Mouse (Mus musculus): ENCODE measurements around the gene Zscan2.
A peak's percentile ranks its signal among the peaks of the same experiment; 100 is the strongest.

Zscan2 gene

DNA sequence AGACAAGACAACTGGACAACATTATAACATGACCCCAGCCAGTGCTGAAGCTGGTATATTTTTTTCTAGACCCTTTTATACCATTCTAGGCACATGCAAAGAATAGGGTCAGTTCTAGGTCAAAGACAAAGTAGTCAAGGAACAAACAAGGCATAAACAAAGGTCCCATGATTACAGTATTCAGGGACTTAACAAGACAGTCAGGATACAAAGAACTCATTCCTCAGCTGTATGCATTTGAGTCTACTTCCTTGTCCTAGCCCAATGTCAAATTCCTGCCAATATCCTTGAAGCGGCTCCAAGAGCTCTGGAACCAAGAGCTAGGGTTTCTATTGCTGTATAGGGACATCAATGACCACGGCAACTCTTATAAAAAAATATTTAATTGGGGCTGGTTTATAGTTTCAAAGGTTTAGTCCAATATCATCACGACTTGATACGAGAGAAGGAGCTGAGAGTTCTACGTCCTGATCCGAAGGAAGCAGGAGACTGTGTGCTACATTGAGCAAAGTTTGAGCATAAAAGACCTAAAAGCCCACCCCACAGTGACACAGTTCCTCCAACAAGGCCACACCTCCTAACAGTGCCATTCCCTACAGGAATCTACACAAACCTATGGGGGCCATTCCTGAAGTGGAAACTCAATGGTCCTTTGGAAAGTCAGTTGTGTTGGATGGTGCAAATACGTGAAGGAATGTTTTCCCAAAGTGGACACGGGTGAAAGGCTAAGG is 16.6 kb upstream of the Zscan2 start:
- DNase-seq (ENCODE audit: low spot score) = no peak

DNA sequence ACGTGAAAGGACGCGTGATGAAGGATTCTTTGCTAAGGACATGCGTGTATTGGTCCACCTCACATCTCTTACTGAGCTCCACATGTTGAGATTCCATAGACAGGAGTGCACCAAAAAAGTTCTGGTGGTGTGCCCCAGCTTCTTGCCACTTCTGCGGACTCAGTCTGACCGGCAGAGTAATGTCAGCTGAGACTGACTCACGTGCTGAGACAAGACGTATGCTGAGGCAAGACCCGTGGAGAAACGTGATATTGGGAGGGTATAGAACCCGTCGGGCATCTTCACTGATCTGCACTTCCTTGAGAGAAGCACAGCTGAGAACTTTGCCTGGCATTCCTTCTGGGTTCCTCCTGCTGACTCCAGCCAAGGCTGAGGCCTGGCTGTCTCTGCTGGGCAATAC is 16.0 kb upstream of the Zscan2 start:
- no peak for DNase-seq (ENCODE audit: low spot score)

DNA sequence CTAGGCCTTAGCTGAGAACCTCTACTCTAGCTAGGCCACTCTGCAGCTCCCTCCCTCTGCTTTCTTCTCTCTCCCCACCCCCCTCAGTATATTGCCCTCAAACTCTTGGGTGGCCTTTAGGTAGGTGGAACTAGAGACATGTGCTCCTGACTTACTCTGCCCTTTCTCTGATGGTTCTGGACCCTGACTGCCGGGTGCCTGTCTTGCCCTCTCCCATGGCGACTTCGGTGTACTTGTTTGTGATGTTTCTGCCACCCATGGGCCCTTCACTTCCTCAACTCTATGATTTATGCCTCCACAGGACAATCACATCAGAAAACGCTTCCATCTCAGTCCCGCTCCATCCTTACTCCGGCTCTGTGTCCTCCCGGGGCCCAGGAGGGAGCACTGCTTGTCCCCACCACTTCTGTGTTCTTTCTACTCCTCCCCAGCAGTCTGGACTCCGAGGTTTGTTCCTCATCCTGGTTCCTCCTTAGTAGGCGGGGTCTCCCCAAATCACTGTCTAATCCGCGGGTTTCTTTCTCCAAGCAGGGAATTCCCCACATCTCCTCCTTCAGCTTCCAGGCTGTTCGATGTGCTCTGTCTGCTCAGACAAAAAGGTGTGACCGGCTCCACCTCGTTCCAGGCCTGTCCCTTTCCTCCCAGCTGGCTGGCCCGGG is 15.0 kb upstream of the Zscan2 start:
- no peak for DNase-seq (ENCODE audit: low spot score)

DNA sequence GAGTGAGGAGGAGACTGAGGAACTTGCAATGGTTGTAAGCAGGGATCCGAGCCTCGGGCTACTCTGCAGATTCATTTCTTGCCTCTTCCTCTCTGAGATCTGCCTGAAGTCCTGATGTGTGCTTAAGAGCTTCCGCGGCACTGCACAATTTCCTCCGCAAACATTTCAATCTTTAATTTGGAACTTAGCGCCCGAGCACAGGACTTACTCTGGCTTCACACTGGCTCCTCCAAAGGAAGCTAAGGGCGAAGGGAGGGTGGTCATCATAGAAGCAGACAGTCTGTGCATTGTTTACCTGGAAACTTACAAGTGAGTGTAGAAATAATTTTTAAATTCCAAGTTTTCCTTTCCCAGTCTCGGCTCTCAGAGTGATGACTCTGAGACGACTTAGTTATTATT is 14.4 kb upstream of the Zscan2 start:
- no peak for DNase-seq (ENCODE audit: low spot score)

DNA sequence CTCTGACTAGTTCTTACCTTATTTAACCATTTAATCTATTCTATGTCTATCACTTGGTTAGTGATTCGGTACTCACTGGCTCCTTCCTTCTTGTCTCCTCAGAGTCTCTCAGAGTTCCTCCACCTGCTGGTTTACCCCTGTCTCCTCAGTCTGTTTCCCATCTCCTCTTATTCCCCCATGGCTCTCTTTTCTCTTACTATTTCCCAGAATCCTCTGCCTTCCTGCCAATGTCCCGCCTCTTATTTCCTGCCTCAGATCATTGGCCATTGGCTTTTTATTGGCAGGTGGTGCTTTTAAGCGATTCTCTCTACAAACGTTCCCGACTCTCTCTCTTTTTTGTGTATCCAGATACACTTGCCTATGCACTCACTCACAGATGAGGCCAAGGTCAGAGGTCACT is 14.0 kb upstream of the Zscan2 start:
- DNase-seq (ENCODE audit: low spot score) = no peak

DNA sequence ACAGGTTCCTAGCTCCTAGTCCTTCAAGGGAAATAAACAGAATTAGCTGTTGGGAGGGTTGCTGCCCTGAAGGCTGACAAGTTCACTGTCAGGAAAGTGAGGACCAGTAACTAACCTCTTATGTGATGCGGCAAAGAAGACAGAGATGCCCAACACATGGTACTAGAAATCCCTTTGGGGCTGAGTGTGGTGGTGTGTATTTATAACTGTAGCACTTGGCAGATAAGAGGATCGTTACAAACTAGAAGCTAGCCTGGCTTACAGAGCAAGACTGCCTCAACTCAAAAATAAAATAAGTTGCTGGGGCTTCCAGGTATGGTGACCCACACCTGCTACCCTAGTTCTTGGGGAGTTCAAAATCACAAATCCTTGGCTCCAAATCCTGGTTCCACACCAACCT is 11.5 kb upstream of the Zscan2 start:
- no peak for DNase-seq (ENCODE audit: low spot score)

DNA sequence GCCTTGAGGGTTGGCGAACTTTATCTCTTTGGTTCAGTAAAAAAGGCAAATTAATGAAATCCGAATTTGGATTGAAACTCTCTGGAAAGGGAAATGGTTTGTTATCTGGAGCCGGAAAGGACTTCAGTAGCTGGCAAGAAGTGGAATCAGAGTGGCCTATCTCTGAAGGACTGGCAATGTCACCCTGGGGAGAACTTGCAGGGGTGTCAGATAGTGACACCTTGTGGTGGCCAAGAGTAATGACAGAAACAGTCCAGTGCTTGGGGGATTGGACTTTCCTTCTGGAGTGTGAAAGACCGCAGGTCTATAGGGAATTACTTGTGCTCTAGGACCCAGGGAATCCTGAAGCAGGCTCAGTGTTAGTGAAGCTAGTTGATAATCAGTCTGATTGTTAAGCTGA is 11.0 kb upstream of the Zscan2 start:
- DNase-seq (ENCODE audit: low spot score) = no peak

DNA sequence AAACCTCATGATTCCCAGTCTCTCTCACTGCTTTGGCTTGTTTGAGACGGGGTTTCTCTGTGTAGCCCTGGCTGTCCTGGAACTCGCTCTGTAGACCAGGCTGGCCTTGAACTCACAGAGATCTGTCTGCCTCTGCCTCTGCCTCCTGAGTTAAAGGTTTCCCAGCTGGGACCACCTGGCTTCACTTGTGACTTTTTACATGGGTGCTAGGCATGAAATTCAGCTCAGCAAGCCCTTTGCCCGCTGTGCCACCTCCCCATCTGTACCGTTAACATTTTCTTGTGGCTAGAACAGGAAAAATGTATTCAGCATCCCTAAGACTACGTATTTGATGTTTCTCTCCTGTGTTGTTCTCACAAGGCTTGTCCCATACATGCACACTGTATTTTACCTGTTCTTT is 10.2 kb upstream of the Zscan2 start:
- DNase-seq (ENCODE audit: low spot score) = no peak

DNA sequence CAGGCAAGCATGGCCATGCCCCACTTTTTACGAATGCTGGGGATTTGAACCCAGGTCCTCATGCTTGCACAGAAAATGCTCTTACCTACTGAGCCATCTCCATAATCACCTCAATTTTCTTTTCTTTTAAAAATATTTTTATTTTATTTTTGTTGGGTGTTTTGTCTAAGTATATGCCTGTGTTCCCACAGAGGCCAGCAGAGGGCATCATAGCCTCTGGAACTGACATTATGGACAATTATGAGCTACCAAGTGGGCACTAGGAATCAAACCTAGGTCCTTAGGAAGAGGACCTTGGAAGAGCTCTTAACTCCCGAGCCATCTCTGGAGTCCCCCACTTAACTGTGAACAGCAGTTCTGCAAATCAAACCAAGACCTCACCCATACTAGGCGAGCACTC is 7.5 kb upstream of the Zscan2 start:
- DNase-seq (ENCODE audit: low spot score) = no peak

DNA sequence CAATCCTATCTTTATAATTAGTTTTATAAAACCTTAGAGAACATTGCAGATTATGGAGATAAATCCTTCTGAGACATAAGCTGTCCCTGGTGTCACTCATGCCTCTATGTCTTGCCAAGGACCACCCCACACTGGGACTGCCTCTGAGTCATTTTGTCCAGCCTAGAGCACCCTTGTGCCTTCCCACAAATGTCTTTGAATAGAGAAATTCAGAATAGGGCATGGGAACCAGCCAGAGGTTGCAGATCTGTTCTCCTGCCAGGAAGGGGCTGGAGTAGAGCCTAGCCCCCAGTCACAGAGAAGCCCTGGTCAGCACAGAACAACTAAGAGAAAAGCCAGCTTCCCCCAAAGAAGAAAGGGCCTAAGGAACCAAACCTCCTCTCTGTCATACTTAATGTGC is 5.4 kb upstream of the Zscan2 start:
- DNase-seq (ENCODE audit: low spot score) = no peak

DNA sequence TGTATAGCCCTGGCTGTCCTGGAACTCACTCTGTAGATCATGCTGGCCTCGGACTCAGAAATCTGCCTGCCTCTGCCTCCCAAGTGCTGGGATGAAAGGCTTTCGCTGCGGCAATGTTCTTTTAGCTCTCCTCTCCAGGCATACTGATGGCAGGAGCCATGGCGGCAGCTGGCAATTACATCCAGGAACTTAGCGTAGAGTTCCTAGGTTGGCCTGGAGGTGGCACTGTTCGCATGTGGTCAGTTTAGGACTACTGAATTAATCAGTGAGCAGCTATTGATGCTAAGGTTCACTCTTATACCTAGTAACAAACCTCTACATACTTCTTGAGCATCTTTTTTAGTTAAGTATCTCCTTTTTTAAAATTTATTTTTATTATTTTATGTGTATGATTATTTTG is 3.5 kb upstream of the Zscan2 start:
- DNase-seq (ENCODE audit: low spot score) = peak; percentile 77

DNA sequence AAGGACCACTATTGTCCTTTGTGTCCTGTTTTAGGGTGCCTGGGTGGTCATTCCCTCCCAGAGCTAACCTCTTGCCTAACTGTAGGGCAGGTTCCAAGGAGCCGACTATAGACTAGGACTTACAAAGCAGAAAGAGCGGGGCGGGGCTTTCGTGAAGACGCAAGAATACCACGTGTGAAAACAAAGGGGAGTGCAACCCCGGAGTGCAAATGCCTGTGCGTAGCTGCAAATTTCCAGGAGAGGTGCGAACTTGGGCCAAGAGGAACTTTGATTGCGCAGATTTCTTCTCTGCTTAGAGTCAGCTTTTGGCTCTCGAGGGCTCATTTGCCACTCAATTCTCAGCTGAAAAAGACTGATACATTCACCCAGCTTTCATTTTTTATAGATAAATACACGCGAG is 493 bp upstream of the Zscan2 start:
- DNase-seq (ENCODE audit: low spot score) = peak; percentile 34

DNA sequence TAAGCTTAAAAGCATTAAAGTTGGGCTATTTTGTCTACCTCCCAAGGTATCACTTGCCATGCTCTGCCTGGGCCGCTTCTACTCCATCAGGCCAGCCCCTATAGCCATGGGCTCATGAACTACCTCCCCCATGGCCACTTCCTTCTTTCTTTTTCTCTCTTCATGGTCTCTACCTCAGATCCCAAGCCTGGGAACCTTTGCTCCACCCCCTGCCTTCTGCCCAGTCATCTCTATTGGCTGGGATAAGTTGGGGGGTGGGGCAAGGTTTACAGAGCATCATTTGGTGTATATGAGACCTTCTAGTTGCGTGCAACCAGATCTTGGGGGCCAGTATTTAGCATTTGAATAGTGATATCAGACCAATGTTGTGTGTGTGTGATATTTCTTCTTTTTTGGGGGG is 1.8 kb downstream of the Zscan2 start:
- no peak for DNase-seq (ENCODE audit: low spot score)

DNA sequence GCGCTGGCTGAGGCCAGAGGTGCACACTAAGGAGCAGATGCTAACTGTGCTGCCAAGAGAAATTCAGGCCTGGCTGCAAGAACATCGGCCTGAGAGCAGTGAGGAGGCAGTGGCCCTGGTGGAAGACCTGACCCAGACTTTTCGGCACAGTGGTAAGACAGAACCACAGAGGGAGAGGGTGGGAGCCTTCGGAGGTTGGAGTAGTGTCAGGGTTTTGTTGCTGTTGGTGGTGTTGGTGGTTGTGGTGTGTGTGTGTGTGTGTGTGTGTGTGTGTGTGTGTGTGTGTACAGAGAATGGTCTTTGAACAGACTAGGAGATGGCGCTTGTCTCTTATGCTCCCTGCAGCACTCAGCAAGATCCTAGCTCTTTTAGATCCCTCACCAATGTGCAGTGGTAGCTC is 2.8 kb downstream of the Zscan2 start:
- DNase-seq (ENCODE audit: low spot score) = no peak

DNA sequence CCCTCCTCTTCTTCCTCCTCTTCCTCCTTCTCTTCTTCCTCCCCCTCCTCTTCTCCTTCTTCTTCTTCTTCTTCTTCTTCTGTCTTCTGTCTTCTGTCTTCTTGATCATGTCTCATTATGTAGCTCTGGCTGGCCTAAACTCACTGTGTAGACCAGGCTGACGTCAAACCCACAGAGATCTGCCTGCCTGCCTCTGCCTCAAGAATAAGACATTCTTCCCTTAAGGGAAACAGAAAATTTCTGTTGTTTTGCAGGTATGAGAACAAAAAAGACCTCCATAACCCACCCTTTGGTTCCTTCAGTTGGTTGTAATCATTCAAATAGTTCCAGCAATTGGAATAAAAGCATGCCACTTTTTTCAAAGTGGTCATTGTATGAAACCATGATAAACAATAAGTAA is 3.4 kb downstream of the Zscan2 start:
- DNase-seq (ENCODE audit: low spot score) = no peak

DNA sequence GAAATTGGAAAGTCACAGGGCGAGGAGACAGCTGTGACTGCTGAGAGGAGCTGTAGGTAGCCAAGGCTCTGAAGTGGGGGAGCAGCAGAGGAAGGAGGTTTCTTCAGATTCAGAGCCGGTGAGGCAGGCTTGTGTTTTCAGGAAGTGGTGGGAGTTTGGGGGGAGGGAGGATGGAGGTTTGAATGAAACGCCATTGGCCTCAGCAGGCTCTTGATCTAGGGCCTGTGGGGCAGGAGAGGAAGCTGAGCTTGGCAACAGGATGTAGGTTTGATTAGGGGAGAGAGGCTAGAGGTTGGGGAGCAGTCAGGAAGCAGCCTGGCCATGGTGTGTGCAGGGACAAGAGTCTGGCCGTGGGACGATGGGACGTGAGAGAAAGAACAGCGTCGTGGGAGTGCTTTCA is 4.1 kb downstream of the Zscan2 start:
- DNase-seq (ENCODE audit: low spot score) = no peak

DNA sequence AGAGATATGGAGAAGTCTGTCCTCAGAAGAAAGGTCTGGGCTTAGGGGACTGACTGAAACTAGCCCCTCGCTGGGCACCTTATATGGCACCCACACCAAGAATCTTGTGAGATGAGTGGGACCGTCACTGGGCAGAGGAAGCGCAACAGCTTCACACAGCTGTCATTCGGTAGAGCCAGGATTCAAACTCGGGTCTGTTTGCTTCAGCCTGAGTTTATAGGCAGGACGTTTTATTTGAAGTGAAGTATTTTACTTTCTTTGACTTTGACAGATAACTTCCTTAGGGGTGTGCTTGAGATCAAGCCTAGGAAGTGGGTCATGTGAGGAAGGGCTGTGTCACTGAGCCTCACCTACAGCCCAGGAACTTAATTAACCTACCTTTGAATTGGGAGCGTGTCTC is 4.8 kb downstream of the Zscan2 start:
- no peak for DNase-seq (ENCODE audit: low spot score)

DNA sequence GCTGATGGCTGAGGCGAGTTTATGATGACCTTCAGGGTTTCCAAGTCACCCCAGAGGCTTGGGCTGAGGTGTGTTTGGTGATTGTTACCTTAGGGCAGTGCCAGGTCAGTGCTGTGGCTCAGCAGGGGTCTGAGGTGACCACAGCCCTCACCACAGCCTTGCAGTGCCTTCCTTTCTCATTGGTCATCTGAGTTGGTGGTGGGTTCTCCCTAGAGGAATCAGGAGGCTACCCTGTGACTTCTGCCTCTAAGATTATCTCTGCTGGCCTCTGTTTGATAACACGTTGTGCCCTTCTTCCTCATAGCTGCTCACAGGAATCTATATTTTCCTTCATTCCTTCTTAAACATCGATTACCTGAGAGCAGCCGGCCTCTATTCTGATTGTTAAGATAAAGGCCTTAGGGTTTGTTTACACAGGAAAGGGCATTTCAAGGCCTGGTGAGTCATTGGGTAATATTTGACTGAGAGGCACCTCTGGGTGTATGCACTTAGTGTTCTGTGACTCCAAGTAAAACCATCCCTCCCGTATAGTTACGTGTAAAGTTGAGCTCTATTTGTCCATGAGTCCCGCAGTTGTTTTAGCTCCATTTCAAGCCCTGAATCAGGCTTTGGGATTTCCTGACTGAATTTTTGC is 5.9 kb downstream of the Zscan2 start:
- DNase-seq (ENCODE audit: low spot score) = no peak

DNA sequence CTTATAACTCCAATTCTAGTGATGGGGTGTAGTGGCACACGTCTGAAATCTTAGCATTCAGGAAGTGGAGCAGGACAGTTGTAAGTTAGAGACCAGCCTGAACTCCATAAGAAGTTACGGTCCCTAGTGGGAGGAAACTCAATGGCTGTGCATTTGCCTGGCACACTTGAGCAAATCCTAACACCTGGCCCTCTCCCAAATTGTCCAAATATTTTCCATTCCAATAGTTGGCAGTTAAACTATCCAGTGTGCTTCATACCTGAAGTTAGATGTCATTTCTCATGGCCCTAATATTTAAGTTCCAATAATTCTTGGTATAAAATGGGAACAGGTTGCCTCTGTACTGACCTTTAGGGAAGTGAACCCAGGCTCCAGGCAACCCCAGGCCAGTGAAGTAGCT is 8.0 kb downstream of the Zscan2 start:
- DNase-seq (ENCODE audit: low spot score) = no peak

DNA sequence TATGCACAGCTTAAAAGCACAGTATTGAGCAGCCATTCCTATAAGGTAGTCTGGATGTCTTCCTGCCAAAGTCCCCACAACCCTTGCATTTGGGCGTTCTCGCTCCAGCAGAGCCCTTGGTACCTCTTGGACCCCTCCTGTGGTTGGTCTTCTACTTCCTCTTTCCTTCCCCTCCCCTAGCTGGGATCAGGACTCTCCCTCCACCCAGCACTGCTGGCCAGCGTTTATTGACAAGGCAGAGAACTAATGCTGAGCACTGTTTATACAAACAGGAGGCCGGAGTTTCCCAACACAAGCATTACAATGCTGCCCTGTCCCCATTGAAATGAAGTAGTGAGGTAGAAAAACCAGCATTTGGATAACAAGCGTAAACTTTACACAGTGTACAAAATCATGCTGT is 12.3 kb downstream of the Zscan2 start:
- no peak for DNase-seq (ENCODE audit: low spot score)

DNA sequence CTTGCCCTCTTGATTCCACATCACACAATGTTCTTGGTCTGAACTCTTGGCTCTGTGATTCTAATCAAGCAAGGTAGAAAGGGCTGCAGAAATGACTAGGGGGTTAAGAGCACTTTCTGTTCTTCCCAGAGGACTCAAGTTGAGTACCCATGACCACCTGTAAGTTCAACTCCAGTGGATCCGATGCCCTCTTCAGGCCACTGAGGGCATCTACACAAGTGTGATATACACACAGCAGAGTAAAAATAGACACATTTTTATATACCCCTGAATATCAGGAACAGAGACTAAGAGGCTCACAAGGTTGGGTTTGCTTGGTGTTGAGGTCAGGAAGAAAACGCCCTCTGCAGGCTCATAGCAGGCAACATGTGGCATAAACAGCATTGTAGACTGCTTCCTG is 12.9 kb downstream of the Zscan2 start:
- DNase-seq (ENCODE audit: low spot score) = no peak

DNA sequence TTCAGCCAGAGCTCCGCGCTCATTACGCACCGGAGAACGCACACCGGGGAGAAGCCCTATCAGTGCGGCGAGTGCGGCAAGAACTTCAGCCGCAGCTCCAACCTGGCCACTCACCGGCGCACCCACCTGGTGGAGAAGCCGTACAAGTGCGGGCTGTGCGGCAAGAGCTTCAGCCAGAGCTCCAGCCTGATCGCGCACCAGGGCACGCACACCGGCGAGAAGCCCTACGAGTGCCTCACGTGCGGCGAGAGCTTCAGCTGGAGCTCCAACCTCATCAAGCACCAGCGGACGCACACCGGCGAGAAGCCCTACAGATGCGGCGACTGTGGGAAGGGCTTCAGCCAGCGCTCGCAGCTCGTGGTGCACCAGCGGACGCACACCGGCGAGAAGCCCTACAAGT is 15.0 kb downstream of the Zscan2 start:
- DNase-seq (ENCODE audit: low spot score) = no peak

DNA sequence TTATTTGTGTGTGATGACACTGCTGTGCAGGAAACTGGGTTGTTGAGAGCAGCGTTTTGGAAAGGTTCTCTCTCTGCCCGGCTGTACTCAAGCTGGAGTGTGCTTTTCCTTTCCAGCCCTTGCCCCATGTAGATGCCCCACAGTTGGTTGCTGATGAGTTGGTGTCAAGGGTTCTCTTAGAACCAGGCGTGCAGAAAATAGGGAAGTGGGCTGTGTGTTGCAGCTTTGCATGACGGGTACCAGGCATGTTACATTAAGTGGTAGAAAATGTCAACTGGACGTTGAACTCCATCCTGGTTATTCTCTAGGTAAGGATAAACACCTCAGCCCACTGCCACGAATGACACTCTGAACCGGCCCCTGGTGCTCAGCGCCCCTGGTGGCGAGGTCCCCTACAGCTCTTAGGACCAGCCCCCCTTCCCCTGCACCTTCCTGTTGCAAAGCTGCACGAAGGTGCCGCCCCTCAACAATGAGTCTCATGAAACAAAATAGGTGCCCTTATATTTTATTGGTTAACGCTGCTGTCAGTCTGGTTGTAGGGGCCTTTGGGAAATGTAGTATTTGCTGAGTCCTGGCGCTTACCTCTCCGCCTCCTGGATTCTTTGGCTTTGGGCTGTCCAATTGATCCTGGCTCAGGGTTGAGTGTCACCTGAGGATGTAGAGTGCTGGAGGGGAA is 22.2 kb downstream of the Zscan2 start:
- DNase-seq (ENCODE audit: low spot score) = no peak

All from urinary bladder, postnatal 25 days (tissue).